Mouse (Mus musculus) embryonic fibroblast, embryonic 13.5 days (primary cell): ENCODE measurements around the gene Zfp408. TPM values are rescaled to one million over a fixed set of nuclear protein-coding genes. Genes with fewer than 3 reads are reported as not detected.

Experiments
- H3K27ac ChIP-seq: 2 replicates; pipeline ENCODE4 v1.5.1; 2012; ENCODE audit warnings: low read length, control low read depth, inconsistent platforms; ENCODE audit not compliant: insufficient read depth
- H3K4me1 ChIP-seq: 2 replicates; pipeline ENCODE4 v1.6.1; 2011; ENCODE audit warnings: low read length; ENCODE audit not compliant: control insufficient read depth, insufficient read depth
- H3K4me3 ChIP-seq: 2 replicates; pipeline ENCODE4 v1.5.1; 2011; ENCODE audit warnings: mild to moderate bottlenecking, control low read depth, low read length; ENCODE audit not compliant: insufficient read depth
- CTCF ChIP-seq: IDR thresholded peaks from 2 replicates; pipeline ENCODE4 v1.5.1; 2011; ENCODE audit warnings: mild to moderate bottlenecking, control low read depth, low read length, moderate library complexity, borderline replicate concordance; ENCODE audit not compliant: insufficient read depth
- POLR2A ChIP-seq: IDR thresholded peaks from 2 replicates; pipeline ENCODE4 v1.6.1; 2011; ENCODE audit warnings: low read depth, mild to moderate bottlenecking, control low read depth, low read length, moderate library complexity
- polyA plus RNA-seq: library from polyadenylated mRNA; stranded (reverse); fragments of >200 nt; gene quantifications from 2 replicates; pipeline ENCODE4 v1.2.4, GENCODE M21; 2011; ENCODE audit warnings: low read depth; ENCODE audit not compliant: missing spikeins, insufficient read length

Zfp408 gene
- polyA plus RNA-seq = 14.8 and 17.1 TPM in 2 replicates

DNA sequence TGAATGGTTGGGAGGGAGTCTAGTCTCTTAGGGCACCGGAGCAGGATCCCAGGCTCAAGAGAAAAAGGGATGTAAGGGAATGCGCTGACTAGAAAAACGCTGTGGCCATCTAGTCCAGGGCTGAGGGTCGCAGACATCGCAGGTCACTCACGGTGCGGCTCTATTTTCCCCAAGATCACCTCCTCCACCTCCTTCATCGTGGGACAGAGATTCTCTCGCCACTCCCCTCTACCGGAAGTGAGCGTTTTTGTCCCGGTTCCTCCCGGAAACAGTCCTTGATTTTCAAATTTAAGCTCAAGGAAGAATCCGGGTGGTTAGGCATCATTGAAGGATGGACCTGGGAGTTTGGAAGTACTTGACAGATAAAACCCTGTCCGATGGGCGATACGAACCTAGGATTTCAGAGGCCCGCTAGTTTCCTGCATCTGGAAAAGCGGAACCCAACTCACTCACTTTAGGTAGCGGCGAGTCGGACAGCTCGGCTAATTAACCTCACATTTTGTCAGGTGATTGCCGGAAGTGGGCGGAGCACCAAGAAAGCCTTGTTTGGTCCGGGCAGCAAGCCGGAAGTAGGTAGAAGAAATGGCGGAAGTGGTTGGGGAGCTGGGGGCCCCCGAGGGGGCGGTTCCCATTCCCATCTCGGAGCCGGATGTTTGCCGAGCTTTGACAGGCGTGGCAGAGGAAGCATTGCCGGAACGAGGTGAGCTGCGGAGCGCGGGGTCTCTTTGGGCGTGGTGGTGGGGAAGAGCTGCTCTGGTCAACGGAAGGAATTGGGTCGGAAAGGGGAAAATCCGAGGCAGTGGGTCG is at the start of gene Zfp408, which contains the start of gene Arhgap1:
TSS of gene Zfp408 (minus strand) at position 239 of the 807 bp plus-strand sequence.
TSS of gene Arhgap1 (plus strand) at position 308 of the 807 bp plus-strand sequence.
- no peak for TF ChIP-seq CTCF
- TF ChIP-seq POLR2A = peak; percentile 88
- H3K4me3 ChIP-seq = peak within 1 kb of the TSS; percentile 91
- peak within 1 kb of the TSS; percentile 85 for H3K27ac ChIP-seq
- peaks cover 6% of the 10 kb centered on the region; the same call in 1 of the 2 replicates for H3K4me1 ChIP-seq

DNA sequence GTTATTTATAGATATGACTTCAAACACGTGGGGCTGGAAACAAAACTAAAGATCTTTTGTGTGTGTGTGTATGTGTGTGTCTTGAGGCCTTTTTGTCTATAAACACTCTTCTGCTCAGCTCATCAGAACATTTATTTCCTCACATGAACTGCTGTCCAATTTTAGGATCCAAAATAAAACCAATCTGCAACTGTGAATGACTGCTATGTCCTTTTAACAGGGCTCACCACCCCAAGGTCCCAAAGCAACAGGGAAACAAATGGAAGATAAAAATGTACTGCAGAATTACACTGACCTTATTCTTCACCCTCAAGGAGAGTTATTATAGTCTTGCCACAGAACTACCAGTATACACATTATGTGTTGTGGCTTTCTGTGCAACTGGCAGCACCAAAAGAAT is 49.6 kb upstream of the Zfp408 start:
- TF ChIP-seq POLR2A (no peak), CTCF (no peak)
- Histone ChIP-seq H3K27ac (no peak overlapping the region), H3K4me1 (no peaks in the 10 kb centered on the region), H3K4me3 (no peak overlapping the region)

DNA sequence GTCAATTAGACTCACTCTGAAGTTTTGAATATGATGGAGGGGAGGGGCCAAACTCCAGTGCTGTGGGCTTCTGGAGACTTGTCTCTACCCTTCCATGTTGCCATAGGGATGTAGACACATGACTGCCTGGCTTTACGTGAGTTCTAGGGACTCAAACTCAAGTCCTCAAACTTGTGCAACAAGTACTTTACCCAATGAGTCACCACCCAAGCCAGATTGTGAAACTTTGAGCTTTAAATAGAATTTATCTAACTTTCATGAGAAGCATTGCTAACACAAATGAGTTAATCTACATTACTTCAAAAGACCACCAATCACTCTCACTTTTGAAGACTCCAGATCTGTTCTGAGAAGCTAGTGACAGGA is 46.6 kb upstream of the Zfp408 start:
- Histone ChIP-seq H3K27ac (no peak overlapping the region), H3K4me3 (no peak overlapping the region), H3K4me1 (no peaks in the 10 kb centered on the region)
- no peak for TF ChIP-seq POLR2A
- no peak for TF ChIP-seq CTCF

DNA sequence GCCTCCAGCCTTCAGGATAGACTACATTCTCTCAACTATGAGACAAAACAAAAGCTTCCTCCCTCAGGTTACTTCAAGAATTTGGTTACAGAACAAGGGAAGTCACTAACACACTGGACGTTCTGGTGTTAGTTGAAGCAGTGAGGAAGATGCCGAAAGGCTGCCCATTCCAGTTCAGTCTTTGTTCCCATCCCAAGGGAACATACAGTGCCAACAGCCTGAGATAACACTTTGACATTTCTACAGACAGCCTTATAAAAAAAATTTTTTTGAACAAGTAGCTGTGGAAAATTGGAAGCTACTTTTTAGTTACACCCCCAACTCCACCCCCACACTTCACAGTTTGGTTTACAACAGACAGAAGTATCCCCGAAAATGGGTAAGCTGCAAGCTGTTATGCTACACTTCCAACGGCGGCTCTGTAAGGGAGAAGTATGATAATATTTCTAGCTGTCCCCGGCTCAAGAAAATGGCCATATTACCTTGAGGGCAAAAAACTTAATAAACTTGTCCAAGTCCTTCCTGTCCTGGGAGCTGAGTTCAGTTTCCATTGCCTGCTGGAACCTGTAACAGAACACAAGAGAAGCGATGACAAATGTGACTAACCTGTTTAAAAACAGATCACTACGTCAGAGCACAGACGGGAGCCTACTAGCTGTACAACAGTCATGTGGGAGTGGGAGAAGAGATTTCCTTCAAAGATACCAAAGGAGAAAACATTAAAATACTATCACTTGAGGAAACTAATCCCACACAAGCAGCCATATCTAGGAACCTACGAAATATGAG is 46.0 kb upstream of the Zfp408 start:
- Histone ChIP-seq H3K27ac (no peak overlapping the region), H3K4me3 (no peak overlapping the region), H3K4me1 (no peaks in the 10 kb centered on the region)
- TF ChIP-seq POLR2A = no peak
- no peak for TF ChIP-seq CTCF

DNA sequence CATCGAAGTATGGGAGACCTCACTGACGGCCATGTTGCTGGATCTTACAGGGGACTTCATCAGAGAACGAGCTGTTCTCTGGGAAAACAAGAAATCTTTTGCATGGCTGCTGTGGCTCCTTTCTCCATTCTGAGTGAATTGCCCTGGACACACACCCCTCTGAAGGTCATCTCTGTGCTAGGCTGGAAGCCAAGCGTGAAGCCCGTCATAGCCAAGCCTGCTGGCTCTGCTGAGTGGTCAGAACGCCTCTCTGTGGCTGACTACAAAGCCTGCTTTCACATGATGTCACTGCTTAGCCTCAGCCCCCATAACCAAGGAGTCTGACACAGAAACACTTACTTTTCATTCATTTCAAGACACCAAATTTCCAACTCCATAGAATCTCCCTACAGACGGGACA is 39.9 kb upstream of the Zfp408 start:
- no peak for TF ChIP-seq CTCF
- Histone ChIP-seq H3K4me3 (no peak overlapping the region), H3K4me1 (no peaks in the 10 kb centered on the region), H3K27ac (no peak overlapping the region)

DNA sequence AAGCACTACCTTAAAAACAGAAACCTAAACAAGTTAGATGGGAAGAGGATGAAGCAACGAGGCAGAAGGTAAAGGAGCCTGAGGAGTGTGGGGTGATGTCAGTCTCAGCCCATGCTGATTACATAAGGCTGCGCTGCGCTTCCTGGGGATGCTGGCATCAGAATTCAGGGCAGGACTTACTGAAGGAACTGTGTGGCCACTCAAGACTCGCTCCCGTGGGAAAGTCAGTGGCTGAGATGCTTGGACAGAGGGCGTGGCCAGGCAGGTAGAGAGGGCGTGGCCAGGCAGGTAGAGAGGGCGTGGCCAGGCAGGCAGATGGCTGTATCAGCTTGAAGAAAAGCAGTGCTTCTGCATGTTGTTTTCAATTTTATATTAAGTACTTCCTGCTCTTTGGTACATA is 34.3 kb upstream of the Zfp408 start:
- TF ChIP-seq CTCF = no peak
- no peak for TF ChIP-seq POLR2A
- no peak overlapping the region for H3K27ac ChIP-seq
- no peaks in the 10 kb centered on the region for H3K4me1 ChIP-seq
- no peak overlapping the region for H3K4me3 ChIP-seq

DNA sequence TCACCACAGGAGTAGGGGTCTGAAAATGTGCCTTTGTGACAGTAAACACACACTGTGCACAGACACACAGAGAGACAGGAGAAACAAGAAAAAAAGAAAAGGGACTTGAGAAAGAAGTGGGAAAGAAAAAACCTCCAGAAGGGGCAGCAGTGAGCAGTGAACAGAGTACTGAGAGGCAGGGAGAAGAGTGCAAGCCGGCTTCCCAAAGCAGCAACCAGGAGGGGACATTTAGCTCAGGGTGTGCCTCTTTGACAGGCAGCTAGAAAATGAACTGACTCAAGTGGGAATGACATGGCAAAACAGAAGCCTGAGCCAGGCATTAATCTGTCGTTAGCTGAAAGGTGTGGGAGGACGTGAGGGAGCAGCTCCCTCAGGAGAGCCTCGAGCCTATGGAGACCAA is 33.3 kb upstream of the Zfp408 start:
- 0 out of 2 replicates have a peak, but pooled peaks have one; percentile 11 for TF ChIP-seq CTCF
- TF ChIP-seq POLR2A = no peak
- Histone ChIP-seq H3K4me3 (no peak overlapping the region), H3K27ac (no peak overlapping the region), H3K4me1 (no peaks in the 10 kb centered on the region)

DNA sequence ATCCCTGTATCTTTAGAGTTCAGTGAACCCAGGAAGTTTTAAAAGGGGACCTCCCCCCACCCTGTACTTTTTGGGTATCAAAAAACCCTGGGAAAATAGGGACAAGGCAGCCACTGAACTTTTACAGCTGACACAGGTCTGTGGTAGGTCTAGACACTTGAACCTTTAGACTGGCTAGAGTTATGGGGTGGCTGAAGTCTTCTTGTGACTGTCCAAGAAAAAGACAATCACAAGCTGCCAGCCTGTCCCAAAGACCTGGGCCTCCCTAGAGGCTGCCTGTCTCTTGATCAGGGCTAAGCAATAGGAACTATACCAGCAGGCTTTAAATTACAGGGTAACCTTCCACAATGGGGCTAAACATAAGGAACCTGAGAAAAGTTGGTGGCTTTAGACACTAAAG is 27.4 kb upstream of the Zfp408 start:
- Histone ChIP-seq H3K4me3 (no peak overlapping the region), H3K27ac (no peak overlapping the region), H3K4me1 (no peaks in the 10 kb centered on the region)
- TF ChIP-seq POLR2A = no peak

DNA sequence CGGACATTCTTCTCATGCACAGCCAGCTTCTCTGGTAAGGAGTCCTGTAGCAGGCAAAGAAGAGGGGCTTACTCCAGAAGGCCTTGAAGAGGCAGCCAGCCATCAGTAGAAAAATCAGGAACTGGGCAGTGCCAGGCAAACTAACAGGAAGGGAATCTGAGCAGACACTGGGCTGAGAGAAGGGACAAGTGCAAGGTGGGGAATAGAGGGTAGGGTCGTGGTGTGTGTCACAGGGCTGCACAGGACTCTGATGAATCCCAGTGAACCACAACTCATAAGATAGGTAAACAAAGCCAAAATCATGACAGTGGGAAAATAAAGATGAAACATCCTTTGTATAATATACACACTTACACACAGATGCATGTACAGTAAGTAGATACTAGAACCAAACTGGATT is 26.8 kb upstream of the Zfp408 start:
- no peaks in the 10 kb centered on the region for H3K4me1 ChIP-seq
- H3K4me3 ChIP-seq = no peak overlapping the region
- H3K27ac ChIP-seq = no peak overlapping the region
- TF ChIP-seq POLR2A (no peak), CTCF (no peak)

DNA sequence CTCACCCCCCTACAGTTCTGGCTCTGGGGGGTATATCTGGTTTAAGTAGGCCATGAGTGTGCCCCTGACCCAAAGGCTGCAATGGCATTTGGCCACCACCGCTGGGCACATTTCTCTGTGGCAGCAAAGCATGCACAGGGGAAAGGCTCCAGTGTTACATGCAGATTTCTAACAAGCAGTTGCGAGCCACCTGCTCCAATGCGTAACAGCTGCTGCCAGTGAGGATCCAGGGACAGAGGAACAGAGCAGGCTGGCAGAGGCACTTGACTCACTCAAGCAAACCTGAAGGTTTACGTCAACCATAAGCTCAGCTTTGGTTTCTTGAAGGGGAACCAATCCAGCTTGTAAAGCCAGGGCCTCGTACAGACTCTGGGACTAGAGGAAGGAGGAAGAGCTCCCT is 25.3 kb upstream of the Zfp408 start:
- Histone ChIP-seq H3K27ac (no peak overlapping the region), H3K4me1 (no peaks in the 10 kb centered on the region), H3K4me3 (no peak overlapping the region)
- no peak for TF ChIP-seq CTCF
- no peak for TF ChIP-seq POLR2A
